Mouse (Mus musculus) hindbrain, embryonic 11.5 days (tissue): ENCODE data around the gene Fcer1g. TPM values are rescaled to one million over a fixed set of nuclear protein-coding genes. Genes with fewer than 3 reads are reported as not detected.
"Not testable (repeated sequence)": the region's sequence is repeated elsewhere in the genome, so short reads cannot be mapped to it uniquely, and the experiment has no call there.

Source experiments
- ATAC-seq: fragments of 200-750 bp; cut with Nextera tagmentation; 2 replicates; pipeline ENCODE4 v1.8.0; 2017; ENCODE audit warnings: mild to moderate bottlenecking, moderate TSS enrichment, moderate library complexity; ENCODE audit not compliant: low FRiP score
- DNase-seq: peaks from one replicate; pipeline ENCODE4 v3.0.0-alpha.2; 2015; ENCODE audit warnings: low spot score
- H3K27ac ChIP-seq: fragments of 300-500 bp; sonication (generic); 2 replicates; pipeline ENCODE4 v1.5.1; 2014; ENCODE audit warnings: mild to moderate bottlenecking, low read depth, low read length
- H3K27me3 ChIP-seq: fragments of 300-500 bp; sonication (generic); 2 replicates; pipeline ENCODE4 v1.6.1; 2014; ENCODE audit warnings: mild to moderate bottlenecking, low read length, moderate library complexity, mixed read lengths; ENCODE audit not compliant: control insufficient read depth, insufficient read depth
- H3K36me3 ChIP-seq: fragments of 300-500 bp; sonication (generic); 2 replicates; pipeline ENCODE4 v1.6.1; 2014; ENCODE audit warnings: mild to moderate bottlenecking, low read length, moderate library complexity, mixed read lengths; ENCODE audit not compliant: control insufficient read depth, insufficient read depth
- H3K4me1 ChIP-seq: fragments of 300-500 bp; sonication (generic); replicated peaks from 2 replicates; pipeline ENCODE4 v1.6.1; 2014; ENCODE audit warnings: low read length, mixed read lengths; ENCODE audit not compliant: control insufficient read depth, insufficient read depth
- H3K4me2 ChIP-seq: fragments of 300-500 bp; sonication (generic); replicated peaks from 2 replicates; pipeline ENCODE4 v1.6.1; 2014; ENCODE audit warnings: mild to moderate bottlenecking, low read depth, low read length
- H3K4me3 ChIP-seq: fragments of 300-500 bp; sonication (generic); 2 replicates; pipeline ENCODE4 v1.5.1; 2014; ENCODE audit warnings: low read depth, low read length
- H3K9ac ChIP-seq: fragments of 300-500 bp; sonication (generic); 2 replicates; pipeline ENCODE4 v1.6.1; 2014; ENCODE audit warnings: low read depth, low read length
- H3K9me3 ChIP-seq: fragments of 300-500 bp; sonication (generic); 2 replicates; pipeline ENCODE4 v1.6.1; 2016; ENCODE audit warnings: low read length; ENCODE audit not compliant: control insufficient read depth
- WGBS: fragments of 180-500 bp; shearing (Covaris S2); extraction: QIAGEN DNeasy Blood & Tissue Kit; methylation state at CpG from one replicate; pipeline ENCODE4 v1.1.7; 2014; 5-methylcytosine and 5-hydroxymethylcytosine counted together
- polyA plus RNA-seq: library from polyadenylated mRNA; unstranded; fragments of >200 nt; fragmentation: Nextera tagmentation; extraction: Ambion mirVana; gene quantifications from 2 replicates; pipeline ENCODE4 v1.2.1, GENCODE M21; 2014

The Fcer1g gene
- polyA plus RNA-seq, 1 experiment from 2014 or later: 26.1 TPM

- H3K4me1 ChIP-seq: peaks cover 14% of the 10 kb centered on the region
- peak within 1 kb of the TSS; percentile 67; the same call in 1 of the 2 replicates for H3K27ac ChIP-seq
- DNase-seq: peak; percentile 68
- 7% methylated on average over 5 of the region's 5 CpGs for WGBS
- peak within 1 kb of the TSS; percentile 23 for H3K4me3 ChIP-seq
- H3K9me3 ChIP-seq: no peaks in the 10 kb centered on the region
- H3K27me3 ChIP-seq: no peaks in the 10 kb centered on the region
- ATAC-seq: no peak
- H3K4me2 ChIP-seq: peak within 1 kb of the TSS; percentile 45
- no peaks in the 10 kb centered on the region for H3K36me3 ChIP-seq
- peak within 1 kb of the TSS; percentile 33; the same call in 1 of the 2 replicates for H3K9ac ChIP-seq
Observed at GRCm38 (mm10) chr1:171249913-171250600, 15.9 kb upstream of the Fcer1g start, which contains the start of gene Adamts4. Gene Adamts4 (plus strand): TSS chr1:171250421.

GRCm38 (mm10) chr1:171248386-171249226, 14.4 kb upstream of the Fcer1g start:
- H3K27ac ChIP-seq: no peak overlapping the region

GRCm38 (mm10) chr1:171247916-171248315, 13.8 kb upstream of the Fcer1g start:
- peak overlapping the region; percentile 52 for H3K4me2 ChIP-seq
- no peak overlapping the region for H3K9ac ChIP-seq
- no peaks in the 10 kb centered on the region for H3K9me3 ChIP-seq
- H3K4me1 ChIP-seq: peaks cover 14% of the 10 kb centered on the region
- H3K36me3 ChIP-seq: no peaks in the 10 kb centered on the region
- no peak for ATAC-seq
- H3K27me3 ChIP-seq: no peaks in the 10 kb centered on the region
- H3K27ac ChIP-seq: peak overlapping the region; percentile 43
- peak; percentile 22 for DNase-seq
- WGBS: 34% methylated on average over 4 of the region's 4 CpGs
- H3K4me3 ChIP-seq: peak overlapping the region; percentile 26; the same call in 1 of the 2 replicates

More at GRCm38 (mm10) chr1:171248386-171249226, 14.4 kb upstream of the Fcer1g start:
- Histone ChIP-seq H3K9ac (no peak overlapping the region), H3K36me3 (no peaks in the 10 kb centered on the region), H3K27me3 (no peaks in the 10 kb centered on the region), H3K4me3 (no peak overlapping the region), H3K4me2 (no peak overlapping the region), H3K4me1 (peaks cover 14% of the 10 kb centered on the region), H3K9me3 (no peaks in the 10 kb centered on the region)
- 29% methylated on average over 3 of the region's 3 CpGs for WGBS
- ATAC-seq (peak; percentile 4; the same call in 1 of the 2 replicates), DNase-seq (peak; percentile 36)

- peak; percentile 10; the same call in 1 of the 2 replicates for ATAC-seq
- peaks cover 14% of the 10 kb centered on the region for H3K4me1 ChIP-seq
- 12% methylated on average over 13 of the region's 13 CpGs for WGBS
- H3K4me3 ChIP-seq: peak overlapping the region; percentile 26
- H3K4me2 ChIP-seq: peak overlapping the region; percentile 52
- peak overlapping the region; percentile 43 for H3K27ac ChIP-seq
- peak overlapping the region; percentile 35; the same call in 1 of the 2 replicates for H3K9ac ChIP-seq
- no peaks in the 10 kb centered on the region for H3K9me3 ChIP-seq
- no peak for DNase-seq
- 0 out of 2 replicates have a peak, but pooled peaks cover 3% of the 10 kb centered on the region for H3K36me3 ChIP-seq
- no peaks in the 10 kb centered on the region for H3K27me3 ChIP-seq
Observed at GRCm38 (mm10) chr1:171247453-171247841, 13.3 kb upstream of the Fcer1g start.

GRCm38 (mm10) chr1:171246709-171247452, 12.7 kb upstream of the Fcer1g start:
- peak overlapping the region; percentile 43 for H3K27ac ChIP-seq
- H3K4me1 ChIP-seq: peaks cover 14% of the 10 kb centered on the region
- ATAC-seq: peak; percentile 90

GRCm38 (mm10) chr1:171245353-171245752, 11.2 kb upstream of the Fcer1g start:
- H3K27me3 ChIP-seq: no peaks in the 10 kb centered on the region
- 0 out of 2 replicates have a peak, but pooled peaks cover 3% of the 10 kb centered on the region for H3K36me3 ChIP-seq
- H3K4me3 ChIP-seq: no peak overlapping the region
- H3K4me2 ChIP-seq: no peak overlapping the region
- no peaks in the 10 kb centered on the region for H3K9me3 ChIP-seq
- no peak overlapping the region for H3K9ac ChIP-seq
- no peak overlapping the region for H3K27ac ChIP-seq
- H3K4me1 ChIP-seq: peaks cover 7% of the 10 kb centered on the region; the same call in 1 of the 2 replicates
- WGBS: 91% methylated on average over 8 of the region's 8 CpGs
- ATAC-seq (no peak), DNase-seq (no peak)

More at GRCm38 (mm10) chr1:171246709-171247452, 12.7 kb upstream of the Fcer1g start:
- H3K27me3 ChIP-seq: no peaks in the 10 kb centered on the region
- no peaks in the 10 kb centered on the region for H3K9me3 ChIP-seq
- H3K4me2 ChIP-seq: peak overlapping the region; percentile 78
- peak overlapping the region; percentile 72 for H3K4me3 ChIP-seq
- H3K36me3 ChIP-seq: 0 out of 2 replicates have a peak, but pooled peaks cover 3% of the 10 kb centered on the region
- peak overlapping the region; percentile 86 for H3K9ac ChIP-seq
- 1% methylated on average over 41 of the region's 41 CpGs for WGBS
- DNase-seq: peak; percentile 99

GRCm38 (mm10) chr1:171241952-171242351, 7.8 kb upstream of the Fcer1g start:
- H3K27me3 ChIP-seq, H3K36me3 ChIP-seq, H3K4me3 ChIP-seq, H3K9me3 ChIP-seq, DNase-seq, ATAC-seq, H3K9ac ChIP-seq, H3K4me2 ChIP-seq, H3K4me1 ChIP-seq, H3K27ac ChIP-seq: not testable (repeated sequence)
- WGBS: 86% methylated on average over 12 of the region's 12 CpGs

- H3K36me3 ChIP-seq: peaks cover 11% of the 10 kb centered on the region
- WGBS: 92% methylated on average over 10 of the region's 10 CpGs
Observed at GRCm38 (mm10) chr1:171240911-171241310, 6.7 kb upstream of the Fcer1g start.

More at GRCm38 (mm10) chr1:171240911-171241310, 6.7 kb upstream of the Fcer1g start:
- DNase-seq (no peak), ATAC-seq (no peak)
- Histone ChIP-seq H3K4me1 (peaks cover under 1% of the 10 kb centered on the region; the same call in 1 of the 2 replicates), H3K4me3 (no peak overlapping the region), H3K27me3 (no peaks in the 10 kb centered on the region), H3K27ac (no peak overlapping the region), H3K9ac (no peak overlapping the region), H3K9me3 (no peaks in the 10 kb centered on the region), H3K4me2 (no peak overlapping the region)
